Mouse (Mus musculus): ENCODE results near the gene Cenpb.

The Cenpb gene

DNA sequence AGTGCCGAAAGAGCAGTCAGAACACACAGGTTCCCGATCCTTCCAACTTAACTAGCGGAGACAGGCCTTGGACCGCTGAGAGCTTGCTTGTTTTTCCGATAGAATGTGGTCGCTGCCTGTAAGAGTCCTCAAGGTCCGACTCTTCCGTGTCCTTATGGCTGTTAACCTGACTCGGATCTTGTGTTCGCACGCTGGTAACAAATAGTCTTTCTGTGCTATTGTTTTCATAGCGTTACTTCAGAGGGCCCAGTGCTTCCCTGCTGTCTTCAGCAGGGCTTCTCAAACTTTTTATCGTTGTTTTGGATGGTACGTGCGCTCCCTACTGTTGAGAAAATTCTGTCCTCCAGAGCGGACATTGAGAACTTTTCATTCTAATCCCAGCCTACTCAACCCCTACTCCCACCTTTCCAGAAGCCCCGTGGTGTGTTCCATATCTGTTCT is 19.2 kb downstream of the Cenpb start:
- DNase-seq, result no peak

DNA sequence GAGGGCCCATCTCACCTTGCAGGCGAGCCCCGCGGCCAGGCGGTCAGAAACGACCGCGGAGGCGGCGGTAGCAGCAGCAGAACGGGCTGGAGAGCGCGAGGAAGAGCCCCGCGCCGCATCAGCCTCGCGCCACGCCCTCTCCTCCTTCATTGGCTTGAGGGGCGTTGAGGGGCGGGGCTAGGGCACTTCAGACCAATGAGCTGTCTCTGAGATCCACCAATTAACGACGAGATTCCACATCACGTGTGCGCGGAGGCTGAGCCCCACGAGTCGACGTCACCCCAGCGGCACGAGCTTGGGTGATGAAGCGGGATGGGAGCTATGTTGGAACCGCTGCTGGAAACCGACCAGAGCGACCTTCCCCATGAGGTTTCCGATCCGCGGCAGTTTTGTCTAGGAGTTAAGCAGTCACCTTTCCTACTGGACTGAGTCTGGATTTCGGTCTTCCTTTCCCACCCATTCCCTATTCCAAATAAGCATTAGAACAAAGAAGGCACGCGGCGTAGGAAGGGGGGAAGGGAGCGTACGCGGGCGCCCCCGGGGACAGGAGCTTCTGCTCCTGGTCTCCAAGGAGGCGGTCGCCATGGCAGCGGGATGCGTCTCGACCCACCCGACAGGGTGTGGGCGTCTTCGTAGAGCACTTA is 19.8 kb downstream of the Cenpb start, which contains the start of gene 1700037H04Rik:
Gene 1700037H04Rik, minus strand, starts transcription at position 144 of the 644 bp plus-strand sequence.
- DNase-seq, result peak; percentile 98

DNA sequence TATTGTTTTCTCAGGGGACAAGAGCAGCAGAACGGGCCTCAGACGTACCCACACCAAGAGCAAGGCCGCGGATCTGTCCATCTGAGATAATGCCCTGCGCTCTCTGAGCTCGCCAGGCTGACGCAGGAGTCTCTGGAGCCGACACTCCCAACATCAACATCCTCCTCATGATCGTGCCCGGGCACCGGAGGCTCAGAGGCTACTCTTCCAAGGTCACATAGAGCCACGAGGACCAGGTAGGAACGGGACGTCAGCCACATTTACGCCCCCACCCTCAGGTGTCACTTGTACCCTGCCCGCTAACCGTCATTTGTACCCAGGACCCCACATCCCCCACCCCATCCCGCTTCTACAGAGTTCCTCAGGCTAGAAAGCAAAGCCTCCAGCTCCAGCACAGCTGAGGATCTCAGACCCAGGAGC is 20.4 kb downstream of the Cenpb start:
- no peak for DNase-seq

DNA sequence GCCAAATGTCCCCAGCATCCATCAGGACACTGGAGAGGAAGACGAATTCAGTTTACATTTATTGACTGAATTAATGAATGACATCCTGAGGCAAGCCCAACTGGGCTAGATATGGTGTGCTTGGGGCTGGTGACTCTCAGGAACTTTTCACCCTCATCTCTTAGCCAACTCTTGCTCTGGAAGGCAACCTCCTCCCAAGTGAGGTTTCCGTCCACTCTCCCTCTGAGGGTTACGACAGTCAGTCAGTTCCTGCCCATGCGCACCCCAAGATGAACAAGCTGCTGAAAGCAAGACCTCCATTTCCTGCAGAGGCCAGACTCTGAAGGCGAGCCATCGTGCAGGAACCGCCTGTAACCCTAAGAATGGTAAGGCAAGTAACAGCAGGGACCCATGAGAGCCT is 22.9 kb downstream of the Cenpb start:
- DNase-seq, result no peak

DNA sequence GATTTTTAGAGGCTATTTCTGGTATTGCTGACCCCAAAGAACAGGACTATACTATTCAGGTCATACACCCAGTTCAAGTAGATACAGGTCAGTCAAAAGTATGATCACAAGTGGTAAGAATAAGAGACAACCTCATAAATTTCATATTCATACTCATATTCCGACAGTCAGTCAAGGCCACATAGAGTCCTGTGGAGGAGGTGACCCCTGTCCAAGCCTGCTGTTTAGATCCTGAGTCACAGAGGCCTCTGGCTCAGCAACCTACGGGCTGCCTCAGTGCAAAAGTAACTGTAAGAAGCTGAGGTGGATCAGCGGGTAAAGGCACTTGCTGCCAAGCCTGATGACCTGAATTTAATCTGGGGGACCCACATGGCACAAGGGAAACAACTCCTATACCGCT is 25.8 kb downstream of the Cenpb start:
- no peak for DNase-seq

DNA sequence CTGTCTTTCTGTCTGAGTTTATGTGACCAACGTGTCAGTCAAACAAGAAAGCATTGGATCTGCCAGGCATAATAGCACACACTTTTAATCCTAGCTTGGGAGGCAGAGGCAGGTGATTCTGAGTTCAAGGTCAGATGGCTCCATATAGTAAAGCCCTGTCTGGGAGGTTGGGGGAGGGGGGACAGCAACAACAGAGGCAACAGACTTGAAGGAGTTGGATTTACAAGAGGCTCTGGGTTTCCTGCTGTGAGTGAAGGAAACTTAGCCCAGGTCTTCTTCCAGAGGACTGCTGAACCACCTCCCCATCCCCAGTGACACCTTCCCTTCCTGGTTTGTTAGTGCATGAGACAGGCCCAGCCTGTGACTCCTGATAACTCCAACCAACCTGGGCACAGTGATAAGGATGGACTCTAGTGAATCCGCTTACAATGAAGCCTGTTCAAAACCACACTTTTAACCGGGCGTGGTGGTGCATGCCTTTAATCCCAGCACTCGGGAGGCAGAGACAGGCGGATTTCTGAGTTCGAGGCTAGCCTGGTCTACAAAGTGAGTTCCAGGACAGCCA is 27.6 kb downstream of the Cenpb start:
- DNase-seq, result no peak

DNA sequence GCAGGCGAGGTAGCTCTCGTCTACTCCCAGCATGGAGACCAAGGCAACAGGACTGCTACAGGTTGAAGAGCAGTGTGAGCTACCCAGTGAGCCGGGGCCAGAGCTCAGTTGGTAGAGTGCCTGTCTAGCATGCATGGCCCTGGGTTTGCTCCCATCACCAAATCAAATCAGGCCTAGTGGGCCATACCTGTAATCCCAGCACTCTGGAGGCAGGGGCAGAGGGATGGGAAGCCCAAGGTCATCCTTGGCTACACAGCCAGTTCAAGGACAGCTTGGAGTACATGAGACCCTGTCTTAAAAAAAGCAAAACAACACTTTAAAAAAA is 30.7 kb downstream of the Cenpb start:
- DNase-seq, result no peak

DNA sequence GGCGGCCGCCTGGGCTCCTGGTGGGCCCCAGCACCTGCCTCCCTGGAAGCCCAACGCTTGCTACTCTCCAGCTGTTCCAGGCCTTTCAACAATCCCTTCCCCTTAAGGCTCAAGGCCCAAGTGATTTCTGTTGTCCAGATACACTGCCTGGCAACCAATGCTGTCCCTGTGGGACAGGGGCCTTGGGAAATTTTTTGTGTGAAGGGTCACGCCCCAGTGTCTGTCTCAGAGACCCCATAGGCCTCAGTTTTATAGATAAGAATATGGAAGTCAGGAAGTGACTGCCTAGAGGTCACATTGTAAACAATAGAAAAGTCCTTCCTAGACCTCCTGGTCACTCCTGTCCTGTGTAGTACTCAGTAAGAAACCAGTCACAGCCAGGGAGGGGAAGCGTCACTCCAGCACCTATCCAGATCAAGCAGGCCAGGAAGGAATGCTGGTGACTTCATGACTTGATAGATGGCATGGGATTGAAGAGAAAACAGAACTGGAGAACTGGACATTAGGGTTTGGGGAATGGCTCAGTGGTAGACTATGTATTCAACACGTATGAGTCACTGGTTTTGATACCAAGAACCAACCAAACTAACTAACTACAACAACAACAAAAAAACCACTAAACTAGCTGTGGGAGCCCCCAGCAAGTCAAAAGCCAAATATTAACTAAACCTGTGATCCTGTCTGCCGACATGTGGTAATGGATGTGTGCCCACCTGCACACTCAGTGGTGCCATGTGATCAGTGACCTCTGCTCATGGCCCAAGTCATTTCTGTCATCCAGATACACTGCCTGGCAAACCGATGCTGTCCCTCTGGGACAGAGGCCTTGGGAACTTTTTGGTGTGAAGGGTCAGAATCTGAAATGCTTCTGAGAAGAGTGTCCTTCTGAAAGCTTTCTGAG is 31.3 kb downstream of the Cenpb start:
- DNase-seq, result no peak

DNA sequence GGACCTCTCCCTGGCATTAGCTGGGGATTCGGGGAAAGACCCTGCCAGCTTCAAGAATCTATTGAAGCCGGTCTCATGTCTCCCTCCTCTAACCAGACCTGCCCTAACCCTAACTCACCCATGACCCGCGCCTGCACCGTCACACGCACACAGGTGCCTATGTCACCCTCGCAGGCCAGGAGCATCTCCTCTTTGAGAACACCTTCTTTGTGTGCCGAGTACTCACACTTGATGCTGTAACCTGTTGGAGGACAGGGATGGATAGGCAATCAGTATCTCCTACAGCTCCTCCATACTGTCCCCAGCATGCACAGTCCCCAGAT is 32.9 kb downstream of the Cenpb start:
- no peak for DNase-seq

DNA sequence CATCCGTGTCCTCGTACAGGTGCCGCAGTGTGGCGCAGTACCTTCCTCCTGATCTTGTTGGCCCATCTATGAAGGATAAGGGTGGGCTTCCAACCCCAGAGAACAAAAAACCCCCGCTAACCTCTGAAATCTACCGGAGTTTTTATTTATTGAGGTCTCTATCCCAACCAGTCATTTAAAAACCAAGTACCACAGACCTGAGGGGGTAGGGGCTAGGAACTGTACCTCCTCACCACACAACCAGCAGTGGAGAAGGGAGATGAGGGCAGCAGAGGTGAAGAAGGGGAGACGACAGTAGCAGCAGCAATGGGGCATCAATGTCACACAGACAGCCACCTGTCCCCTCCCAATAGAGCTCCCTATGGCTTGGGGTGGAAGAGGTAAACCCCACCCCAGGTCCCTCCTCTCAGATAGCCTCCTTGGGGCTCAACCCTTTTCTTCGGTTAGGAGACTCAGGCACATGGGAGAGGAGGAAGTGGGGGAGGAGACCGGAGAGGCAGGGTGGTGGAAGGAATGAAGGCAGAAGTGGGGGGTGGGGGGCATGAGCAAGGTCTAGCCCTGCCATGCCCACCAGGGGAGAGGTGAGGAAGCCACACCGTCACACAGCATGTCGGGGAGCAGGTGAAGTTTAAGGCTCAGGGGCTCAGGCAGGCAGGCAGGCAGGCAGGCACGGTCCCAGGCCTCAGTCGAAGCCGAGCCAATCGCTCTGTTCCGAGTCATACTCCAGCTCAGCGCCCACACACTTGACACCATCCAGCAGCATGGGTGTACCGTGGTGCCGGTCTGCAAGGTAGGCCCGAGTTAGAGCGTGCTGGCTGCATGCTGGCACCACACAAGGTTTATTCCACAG is 33.4 kb downstream of the Cenpb start:
- DNase-seq, result peak; percentile 2

DNA sequence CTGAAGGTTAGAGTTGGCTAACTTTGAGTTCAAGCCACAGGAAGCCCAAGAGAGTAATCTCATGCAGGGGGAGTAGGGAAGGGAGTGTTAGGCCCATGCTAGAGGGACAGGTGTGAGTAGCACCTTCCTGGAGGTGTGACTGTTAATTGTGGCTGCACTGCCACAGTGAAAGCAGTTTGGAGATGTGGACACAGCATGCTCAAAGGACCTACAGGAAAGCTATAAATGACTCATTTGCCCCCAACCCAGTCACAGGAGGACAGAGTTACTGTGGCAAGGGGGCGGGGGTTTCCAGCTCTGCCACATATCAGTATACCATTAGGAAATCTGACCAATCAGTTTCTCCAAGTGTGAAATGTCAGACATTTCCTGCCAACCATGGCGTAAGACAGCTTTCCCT is 34.3 kb downstream of the Cenpb start:
- no peak for DNase-seq

DNA sequence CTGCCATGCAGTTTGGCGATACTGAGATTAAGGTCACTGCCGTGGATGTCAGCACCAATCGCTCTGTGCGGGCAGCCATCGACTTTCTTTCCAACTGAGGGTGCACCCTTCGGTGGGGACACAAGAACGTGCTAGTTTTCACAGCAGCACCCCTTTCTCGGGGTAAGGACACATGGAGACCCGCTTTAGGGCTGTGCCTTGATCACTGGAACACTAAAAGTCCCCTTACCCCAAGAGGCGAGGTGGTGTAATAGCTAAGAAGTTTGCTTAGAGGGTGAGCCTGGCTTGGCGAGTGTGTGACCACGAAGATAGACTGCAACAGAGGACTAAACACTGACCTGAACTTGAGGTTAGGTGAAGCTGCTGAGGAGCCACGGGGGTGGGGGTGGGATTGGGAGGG is 34.7 kb downstream of the Cenpb start:
- DNase-seq, result peak; percentile 3

DNA sequence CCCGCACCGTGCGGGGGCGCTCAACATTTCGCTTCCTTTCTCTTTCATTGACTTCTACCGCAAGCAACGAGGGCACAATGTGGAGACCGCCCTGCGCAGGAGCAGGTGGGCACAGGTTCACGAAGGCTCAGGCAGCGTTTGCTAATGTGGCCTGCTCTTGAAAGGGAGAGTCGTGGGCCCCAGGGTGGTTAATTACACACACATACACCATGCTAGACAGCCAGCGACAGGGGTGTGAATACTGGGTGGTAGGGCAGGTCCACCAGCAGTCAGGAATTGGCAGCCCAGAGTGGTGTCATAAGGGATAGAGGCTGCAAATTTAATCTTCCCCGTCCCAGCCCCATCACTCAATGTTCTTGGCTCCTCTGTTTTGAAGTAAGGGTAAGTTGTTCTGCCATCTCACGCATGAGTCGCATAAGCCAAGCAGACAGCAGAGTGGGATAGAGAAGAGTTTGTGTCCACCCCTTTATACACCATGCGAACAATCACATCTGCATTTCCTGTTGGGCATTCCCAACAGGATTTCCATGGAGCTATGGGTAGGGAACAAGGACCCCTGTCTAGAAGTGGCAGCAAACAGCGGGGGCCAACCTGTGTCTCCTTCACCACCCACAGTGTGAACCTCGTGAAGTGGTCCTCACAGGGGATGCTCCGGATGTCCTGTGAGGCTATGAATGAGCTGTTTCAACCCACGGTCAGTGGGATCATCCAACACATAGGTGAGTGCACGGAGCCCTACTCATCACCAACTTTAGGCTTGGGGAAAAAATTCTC is 36.7 kb downstream of the Cenpb start:
- DNase-seq, result no peak

DNA sequence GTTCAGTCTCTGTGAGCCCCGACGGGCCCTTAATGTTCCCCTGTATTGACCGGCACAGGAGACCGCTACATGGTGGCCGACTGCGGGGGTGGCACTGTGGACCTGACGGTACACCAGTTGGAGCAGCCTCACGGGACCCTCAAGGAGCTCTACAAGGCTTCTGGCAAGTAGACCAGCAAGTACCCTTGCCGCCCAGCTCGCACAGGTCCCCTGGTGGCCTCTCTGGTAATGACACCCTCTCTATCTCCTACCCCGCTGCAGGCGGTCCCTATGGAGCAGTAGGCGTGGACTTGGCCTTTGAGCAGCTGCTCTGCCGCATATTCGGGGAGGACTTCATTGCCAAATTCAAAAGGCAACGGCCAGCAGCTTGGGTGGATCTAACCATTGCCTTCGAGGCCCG is 37.3 kb downstream of the Cenpb start:
- DNase-seq, result peak; percentile 88

DNA sequence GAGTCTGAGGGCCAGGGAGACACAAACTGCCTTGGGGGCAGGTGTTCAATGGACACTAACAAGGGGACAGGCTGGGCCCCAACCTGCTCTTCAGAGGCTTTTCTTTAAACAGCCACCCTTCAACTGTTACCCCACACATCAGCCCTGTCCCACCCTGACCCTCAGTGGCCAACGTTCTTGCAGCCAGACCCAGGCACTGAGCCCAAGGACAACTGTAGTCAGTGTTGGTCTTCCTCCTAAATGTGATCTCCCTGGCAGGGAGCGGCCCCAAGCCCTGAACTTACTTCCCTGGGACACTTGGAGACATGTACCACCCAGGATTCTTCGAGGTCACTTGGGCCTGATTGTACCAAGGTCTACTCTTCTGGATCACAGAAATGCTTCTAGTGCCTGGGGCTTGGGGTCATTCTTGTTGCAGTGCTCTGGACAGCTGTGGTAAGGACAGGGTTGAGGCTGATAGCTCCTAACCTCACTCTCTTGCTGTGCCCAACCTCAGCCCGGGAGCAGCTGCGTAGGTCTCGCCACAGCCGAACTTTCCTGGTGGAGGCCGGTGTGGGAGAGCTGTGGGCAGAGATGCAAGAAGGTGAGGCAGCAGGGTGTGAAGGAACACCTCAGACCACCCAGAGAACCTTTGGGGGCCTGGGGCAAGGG is 38.4 kb downstream of the Cenpb start:
- DNase-seq, result no peak

DNA sequence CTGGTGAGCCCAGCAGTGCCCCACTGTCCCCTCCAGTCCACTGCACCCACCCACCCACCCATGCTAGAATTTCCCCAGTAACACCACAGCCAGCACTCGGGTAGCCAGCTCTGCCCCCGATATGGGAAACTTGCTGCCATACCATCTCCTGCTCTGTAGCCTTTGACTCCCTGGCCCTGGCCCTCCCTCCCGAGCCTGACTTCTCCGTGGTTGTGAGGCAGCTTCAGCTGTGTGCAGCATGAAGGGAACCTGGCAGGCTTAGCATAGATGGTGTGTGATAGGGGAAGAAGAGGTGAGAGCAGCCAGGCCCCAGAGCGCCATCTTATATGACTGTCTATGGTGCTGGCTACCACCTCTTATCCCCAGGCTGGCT is 39.3 kb downstream of the Cenpb start:
- DNase-seq, result no peak

DNA sequence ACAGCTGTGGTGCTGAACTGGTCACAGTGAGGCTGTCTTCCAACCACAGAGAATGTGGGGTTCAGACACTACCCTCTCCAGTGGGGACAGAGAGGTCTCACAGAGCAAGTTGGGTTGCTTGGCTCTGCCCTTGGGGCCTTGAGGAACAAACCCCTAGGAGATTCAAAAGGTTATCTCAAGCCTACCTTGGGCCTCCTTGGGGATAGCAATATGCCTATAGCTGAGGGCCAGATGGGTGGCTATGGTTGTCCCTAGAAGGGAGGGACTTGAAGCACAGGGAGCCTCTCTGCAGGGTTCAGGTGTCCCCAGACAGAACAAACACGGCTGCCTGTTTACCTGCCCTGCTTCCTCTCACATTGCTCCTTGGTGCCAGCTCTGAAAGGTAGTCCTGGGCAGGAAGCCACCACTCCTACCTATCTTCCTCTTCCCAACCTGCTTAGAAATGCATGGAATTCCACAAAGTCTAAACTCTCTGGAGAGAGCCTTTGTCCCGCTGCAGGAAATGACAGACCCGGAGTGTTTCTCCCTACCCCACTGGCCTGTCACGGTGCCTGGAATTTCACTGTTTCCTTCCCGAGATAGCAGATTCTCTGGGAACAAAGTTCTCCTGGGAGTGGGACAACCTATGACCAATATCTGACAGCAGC is 39.9 kb downstream of the Cenpb start:
- no peak for DNase-seq

DNA sequence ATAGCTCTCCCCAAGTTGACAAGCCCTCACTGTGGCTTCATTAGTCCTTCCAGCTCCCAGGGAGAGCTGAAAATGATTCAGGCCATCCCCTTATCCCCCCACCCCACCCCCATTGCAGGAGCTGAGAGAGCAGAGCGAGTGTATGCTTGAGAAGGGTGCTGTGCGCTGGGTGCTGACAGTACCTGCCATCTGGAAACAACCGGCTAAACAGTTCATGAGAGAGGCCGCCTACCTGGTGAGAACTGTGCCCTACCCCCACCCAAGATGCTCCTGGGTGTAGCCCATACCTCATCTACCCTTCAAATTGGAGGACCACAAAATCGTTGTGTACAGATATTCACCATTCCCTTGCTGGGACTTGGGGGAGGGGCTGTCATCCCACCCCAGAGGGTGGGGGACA is 40.6 kb downstream of the Cenpb start:
- no peak for DNase-seq

DNA sequence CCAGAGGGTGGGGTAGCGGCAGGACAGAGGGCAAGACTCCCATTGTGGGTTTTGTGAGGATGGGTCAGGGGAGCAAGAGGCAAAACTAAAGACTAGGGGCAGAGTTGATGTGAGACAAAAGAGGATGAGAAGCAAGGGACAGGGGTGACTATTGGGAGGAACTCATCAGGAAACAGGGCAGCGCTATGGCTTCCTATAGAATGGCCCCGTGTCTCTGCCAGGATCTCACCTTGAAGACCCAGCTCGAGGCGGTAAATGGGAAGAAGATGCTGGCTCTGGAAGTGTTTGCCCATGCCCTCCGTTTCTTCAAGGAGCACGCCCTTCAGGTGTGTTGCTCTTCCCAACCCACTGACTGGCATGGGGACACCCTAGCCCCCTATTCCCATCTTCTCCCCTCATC is 41.1 kb downstream of the Cenpb start:
- DNase-seq, result no peak

DNA sequence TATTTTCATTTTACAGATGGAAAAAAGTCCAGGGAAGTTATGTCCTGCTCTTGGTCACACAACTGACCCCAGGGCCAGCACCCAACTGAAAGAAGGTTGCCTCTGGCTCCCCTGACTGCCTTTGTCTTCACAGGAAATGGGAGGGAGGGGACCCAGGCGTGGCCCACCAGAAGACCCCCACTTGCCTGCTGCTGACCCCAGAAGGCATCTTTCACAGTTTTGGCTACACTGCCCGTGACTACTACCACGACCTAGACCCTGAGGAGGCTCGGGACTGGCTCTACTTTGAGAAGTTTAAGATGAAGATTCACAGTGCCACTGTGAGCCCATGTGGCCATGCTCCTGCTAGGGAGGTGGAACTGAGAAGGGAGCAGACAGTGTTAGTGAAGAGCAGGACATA is 41.6 kb downstream of the Cenpb start:
- DNase-seq, result no peak

DNA sequence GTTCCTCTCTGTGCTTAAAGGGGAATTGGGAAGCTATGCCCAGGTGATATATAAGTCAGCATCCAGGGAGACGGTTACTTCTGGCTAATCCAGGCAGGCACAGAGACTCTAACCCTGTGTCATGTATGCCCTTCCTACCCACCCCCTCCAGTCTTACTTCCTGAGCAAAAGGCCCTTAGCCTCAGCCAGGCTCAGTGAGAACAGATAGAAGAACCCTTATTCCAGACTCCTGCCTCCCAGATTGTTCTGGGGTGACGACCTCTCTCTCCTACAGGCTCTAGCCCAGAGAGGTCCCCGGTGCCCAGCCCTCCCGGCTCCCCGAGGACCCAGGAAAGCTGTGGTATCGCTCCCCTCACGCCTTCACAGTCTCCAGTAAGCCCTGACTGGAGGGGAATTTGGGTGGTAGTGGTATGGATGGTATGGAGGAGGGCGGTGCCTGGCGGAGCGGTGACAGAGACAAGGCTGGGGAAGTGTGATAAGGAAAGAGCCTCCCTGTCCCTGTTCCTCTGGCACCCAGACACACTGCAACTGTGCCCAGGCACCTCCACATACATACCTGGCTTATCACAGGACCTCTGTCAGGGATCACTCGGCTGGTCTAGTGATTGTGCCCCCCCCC is 44.2 kb downstream of the Cenpb start:
- DNase-seq, result no peak
